Mouse (Mus musculus): ENCODE results near the gene 4921536K21Rik. TPM values are rescaled to one million over a fixed set of nuclear protein-coding genes. Genes with fewer than 3 reads are reported as not detected.

4921536K21Rik gene
- 0.21 and 0.31 TPM in 2 replicates for polyA plus RNA-seq (2012; ENCODE audit: insufficient read depth, insufficient read length, missing spikeins)

DNA sequence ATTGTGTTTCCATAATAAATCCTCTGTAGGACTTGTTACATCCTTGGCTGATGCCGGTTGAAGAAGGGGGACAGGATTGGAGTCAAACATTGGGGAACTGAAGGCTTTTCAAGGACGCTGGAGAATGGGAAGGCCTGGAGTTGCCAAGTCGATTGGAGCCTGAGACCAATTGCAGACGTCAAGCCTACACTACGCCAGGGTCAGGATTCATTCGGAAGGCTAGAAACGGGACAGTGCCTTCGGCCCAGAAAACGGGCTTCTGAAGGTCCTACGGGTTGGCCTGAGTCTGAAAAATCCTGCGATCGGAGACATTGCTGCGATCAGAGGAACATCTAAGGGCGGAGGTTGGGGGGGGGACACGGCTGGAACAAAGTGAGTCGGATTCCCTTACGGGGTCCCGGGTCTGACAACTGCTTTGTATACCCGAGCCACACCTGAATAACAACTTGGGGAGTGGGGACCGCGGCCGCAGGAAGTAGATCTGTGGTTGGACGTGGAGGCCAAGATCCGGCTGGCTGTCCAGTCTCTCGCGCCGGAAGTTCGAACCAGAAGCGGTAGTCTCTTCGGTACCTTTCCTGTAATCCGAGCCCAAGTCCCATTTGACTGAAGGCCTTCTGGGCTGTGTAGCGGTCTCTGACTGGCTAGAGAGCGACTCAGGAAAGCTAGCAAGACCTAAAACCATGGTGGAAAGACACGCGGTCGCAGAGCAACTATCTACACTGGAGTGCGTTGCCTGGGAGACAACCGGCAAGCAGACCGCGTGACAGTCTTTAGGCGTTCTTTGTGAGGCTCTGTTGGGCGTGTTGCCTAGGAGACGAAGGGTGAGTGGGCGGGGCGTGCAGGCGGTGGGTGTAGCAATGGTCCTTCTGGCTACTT, at the start of gene 4921536K21Rik, which contains the start of gene Dusp18:
4921536K21Rik (minus strand) TSS at position 693 of the 876 bp plus-strand sequence.
Dusp18 (plus strand) TSS at position 835 of the 876 bp plus-strand sequence.
- Histone ChIP-seq H3K27ac (ENCODE audit: insufficient read depth, low read depth, low read length) (peak within 1 kb of the TSS; percentile 5; the same call in 1 of the 2 replicates), H3K4me1 (ENCODE audit: control insufficient read depth, insufficient read depth, low read length) (peaks cover 31% of the 10 kb centered on the region), H3K4me3 (ENCODE audit: insufficient read depth, low read length) (peak within 1 kb of the TSS; percentile 61)
- TF ChIP-seq POLR2A (IDR thresholded peaks at IDR 0.05; ENCODE audit: borderline replicate concordance, low read depth, low read length), result no peak
- no peak for TF ChIP-seq CTCF (IDR thresholded peaks at IDR 0.05; ENCODE audit: low read depth, low read length)

DNA sequence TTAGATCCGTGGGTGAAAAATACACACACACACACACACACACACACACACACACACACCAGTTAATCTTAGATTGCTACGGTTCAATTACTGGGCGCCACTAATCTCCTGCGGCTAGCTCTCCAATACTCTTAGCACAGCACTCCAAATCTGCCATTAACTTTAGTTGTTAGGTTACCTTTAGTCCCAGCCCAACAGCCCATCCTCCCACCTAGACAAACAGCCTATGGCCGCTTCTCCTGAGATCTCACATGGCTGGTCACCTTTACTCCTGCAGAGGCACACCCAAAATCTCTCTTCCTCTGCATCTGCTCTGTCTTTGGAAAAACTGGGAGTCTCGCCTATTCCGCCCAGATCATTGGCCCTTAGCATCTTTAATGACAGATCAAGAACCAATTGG, 46.5 kb upstream of the 4921536K21Rik start:
- no peak overlapping the region for H3K4me3 ChIP-seq (ENCODE audit: insufficient read depth, low read length)
- H3K4me1 ChIP-seq (ENCODE audit: control insufficient read depth, insufficient read depth, low read length), result no peaks in the 10 kb centered on the region
- no peak overlapping the region for H3K27ac ChIP-seq (ENCODE audit: insufficient read depth, low read depth, low read length)
- TF ChIP-seq POLR2A (IDR thresholded peaks at IDR 0.05; ENCODE audit: borderline replicate concordance, low read depth, low read length), result no peak
- no peak for TF ChIP-seq CTCF (IDR thresholded peaks at IDR 0.05; ENCODE audit: low read depth, low read length)

DNA sequence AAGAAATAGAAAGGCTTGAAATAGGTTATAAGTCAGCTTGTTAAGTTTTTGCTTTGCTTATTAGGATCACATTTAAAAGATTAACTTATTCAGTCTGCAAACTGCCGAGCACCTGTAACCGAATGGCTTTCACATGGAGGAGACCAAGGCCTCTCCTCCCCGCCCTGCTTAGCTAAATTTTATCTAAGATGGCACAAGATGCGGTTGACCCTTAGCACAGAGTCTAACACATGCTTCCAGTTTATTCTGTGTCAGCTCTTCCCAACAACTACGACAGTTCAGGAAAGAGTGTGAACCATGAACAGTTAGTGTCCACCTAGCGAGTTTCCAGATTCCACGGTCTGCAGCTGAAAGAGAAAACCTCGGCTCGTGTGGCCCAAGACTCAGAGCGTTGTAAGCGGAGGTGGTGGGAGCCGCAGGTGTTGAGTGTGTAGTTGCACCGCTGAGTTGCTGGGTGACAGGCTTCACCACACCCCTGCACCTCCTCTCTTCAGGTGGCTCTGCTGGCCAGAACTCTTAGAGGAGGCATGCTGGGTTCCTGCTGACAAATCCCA, 42.5 kb upstream of the 4921536K21Rik start:
- TF ChIP-seq POLR2A (IDR thresholded peaks at IDR 0.05; ENCODE audit: borderline replicate concordance, low read depth, low read length), result no peak
- no peak for TF ChIP-seq CTCF (IDR thresholded peaks at IDR 0.05; ENCODE audit: low read depth, low read length)
- H3K4me3 ChIP-seq (ENCODE audit: insufficient read depth, low read length), result no peak overlapping the region
- no peak overlapping the region for H3K27ac ChIP-seq (ENCODE audit: insufficient read depth, low read depth, low read length)
- H3K4me1 ChIP-seq (ENCODE audit: control insufficient read depth, insufficient read depth, low read length), result 0 out of 2 replicates have a peak, but pooled peaks cover 2% of the 10 kb centered on the region

DNA sequence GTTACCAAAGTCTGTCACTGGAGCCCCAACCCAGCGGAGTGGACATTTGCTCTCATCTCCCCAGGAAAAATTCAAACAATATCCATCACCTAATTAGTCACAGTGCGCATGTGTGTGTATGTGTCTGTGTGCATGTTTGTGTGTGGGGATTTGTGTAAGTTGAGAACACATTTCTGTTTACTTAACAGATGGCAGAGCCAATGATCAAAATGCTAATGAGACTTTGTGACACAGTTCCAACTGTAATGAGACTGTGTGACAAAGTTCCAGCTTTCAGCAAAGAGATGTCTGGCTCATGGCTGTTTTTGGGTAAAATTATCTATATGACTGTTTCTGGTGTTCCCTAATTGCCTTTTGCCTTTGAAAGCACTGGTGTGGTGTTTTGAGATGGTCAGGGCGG, 41.4 kb upstream of the 4921536K21Rik start:
- TF ChIP-seq CTCF (IDR thresholded peaks at IDR 0.05; ENCODE audit: low read depth, low read length) (no peak), POLR2A (IDR thresholded peaks at IDR 0.05; ENCODE audit: borderline replicate concordance, low read depth, low read length) (no peak)
- H3K4me3 ChIP-seq (ENCODE audit: insufficient read depth, low read length), result no peak overlapping the region
- H3K4me1 ChIP-seq (ENCODE audit: control insufficient read depth, insufficient read depth, low read length), result 0 out of 2 replicates have a peak, but pooled peaks cover 4% of the 10 kb centered on the region
- no peak overlapping the region for H3K27ac ChIP-seq (ENCODE audit: insufficient read depth, low read depth, low read length)

DNA sequence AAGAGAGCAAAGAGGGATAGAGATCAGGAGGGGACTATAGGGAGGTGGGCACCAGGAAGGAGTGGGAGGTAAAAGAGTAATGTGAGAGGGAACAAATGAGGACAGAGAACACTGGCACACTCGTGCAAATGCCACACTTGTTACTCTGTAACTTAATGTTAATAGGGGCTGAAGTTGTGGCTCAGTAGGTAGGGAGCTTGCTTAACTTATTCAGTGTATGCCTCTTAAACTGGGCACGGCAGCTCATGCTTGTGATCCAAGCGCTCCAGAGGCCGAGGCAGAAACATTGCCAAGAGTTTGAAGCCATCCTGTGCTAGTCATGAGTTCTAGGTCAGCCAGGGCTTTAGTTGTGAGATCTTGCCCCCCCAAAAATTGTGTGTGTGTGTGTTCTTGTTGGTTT, 40.2 kb upstream of the 4921536K21Rik start:
- Histone ChIP-seq H3K27ac (ENCODE audit: insufficient read depth, low read depth, low read length) (no peak overlapping the region), H3K4me3 (ENCODE audit: insufficient read depth, low read length) (no peak overlapping the region), H3K4me1 (ENCODE audit: control insufficient read depth, insufficient read depth, low read length) (peaks cover 13% of the 10 kb centered on the region)
- TF ChIP-seq POLR2A (IDR thresholded peaks at IDR 0.05; ENCODE audit: borderline replicate concordance, low read depth, low read length), result no peak
- TF ChIP-seq CTCF (IDR thresholded peaks at IDR 0.05; ENCODE audit: low read depth, low read length), result no peak

DNA sequence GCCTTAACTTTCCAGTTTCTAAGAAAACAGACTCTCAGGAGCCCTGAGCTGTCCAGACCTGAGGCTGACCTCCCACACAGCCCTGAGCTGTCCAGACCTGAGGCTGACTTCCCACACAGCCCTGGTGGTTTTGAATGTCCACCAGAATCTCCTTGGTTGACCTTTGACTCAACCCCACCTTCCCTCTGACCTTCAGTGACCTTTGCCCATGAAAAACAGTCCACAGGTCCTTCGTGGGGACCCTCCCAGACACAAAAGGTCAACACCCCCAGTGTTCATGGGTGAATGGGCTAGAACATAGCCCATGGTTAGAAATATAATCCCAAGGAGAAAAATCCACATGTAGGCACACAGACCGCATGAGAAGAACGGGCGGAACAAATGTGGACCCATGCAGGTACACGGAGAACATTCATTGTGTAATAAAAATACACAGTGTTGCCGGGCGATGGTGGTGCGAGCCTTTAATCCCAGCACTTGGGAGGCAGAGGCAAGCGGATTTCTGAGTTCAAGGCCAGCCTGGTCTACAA, 38.9 kb upstream of the 4921536K21Rik start:
- Histone ChIP-seq H3K4me1 (ENCODE audit: control insufficient read depth, insufficient read depth, low read length) (peaks cover 21% of the 10 kb centered on the region), H3K27ac (ENCODE audit: insufficient read depth, low read depth, low read length) (no peak overlapping the region), H3K4me3 (ENCODE audit: insufficient read depth, low read length) (no peak overlapping the region)
- no peak for TF ChIP-seq CTCF (IDR thresholded peaks at IDR 0.05; ENCODE audit: low read depth, low read length)
- TF ChIP-seq POLR2A (IDR thresholded peaks at IDR 0.05; ENCODE audit: borderline replicate concordance, low read depth, low read length), result no peak

DNA sequence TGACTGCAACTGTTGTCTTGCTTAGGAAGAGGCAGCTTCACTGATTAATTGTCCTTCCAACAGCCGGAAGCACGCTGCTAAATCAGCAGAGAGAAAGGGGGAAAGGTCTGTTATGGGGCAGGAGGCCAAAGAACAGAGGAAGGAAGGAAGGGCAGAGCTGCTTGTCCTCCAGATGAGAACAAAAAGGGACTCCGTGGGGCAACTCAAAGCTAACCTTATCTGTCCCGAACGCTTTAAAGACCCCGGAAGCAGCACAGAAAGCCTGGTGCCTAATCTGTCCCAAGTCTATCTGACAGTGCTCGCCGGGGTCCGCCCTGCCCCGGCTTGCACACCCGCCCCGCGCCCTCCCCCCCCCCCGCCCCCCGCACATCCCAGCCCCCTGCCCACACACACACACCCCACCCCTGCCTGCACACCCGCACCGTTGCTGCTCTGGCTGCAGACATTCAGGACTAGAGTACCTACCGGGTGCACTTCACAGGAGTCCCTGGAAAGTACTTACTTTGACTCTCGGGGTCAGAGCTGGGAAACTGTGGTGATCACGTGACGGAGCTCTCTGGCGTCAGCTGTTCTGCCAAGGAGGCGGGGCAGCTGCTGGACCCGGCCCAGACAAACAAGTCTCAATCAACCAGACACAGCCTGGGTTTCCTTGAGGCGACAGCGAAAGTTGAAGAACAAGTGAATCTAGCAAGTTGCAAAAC, 36.8 kb upstream of the 4921536K21Rik start, which contains the start of gene Tcn2:
Tcn2 (minus strand) TSS at position 649 of the 701 bp plus-strand sequence.
- Histone ChIP-seq H3K27ac (ENCODE audit: insufficient read depth, low read depth, low read length) (peak within 1 kb of the TSS; percentile 33; the same call in 1 of the 2 replicates), H3K4me3 (ENCODE audit: insufficient read depth, low read length) (peak within 1 kb of the TSS; percentile 63), H3K4me1 (ENCODE audit: control insufficient read depth, insufficient read depth, low read length) (peaks cover 21% of the 10 kb centered on the region)
- TF ChIP-seq CTCF (IDR thresholded peaks at IDR 0.05; ENCODE audit: low read depth, low read length) (no peak), POLR2A (IDR thresholded peaks at IDR 0.05; ENCODE audit: borderline replicate concordance, low read depth, low read length) (no peak)

DNA sequence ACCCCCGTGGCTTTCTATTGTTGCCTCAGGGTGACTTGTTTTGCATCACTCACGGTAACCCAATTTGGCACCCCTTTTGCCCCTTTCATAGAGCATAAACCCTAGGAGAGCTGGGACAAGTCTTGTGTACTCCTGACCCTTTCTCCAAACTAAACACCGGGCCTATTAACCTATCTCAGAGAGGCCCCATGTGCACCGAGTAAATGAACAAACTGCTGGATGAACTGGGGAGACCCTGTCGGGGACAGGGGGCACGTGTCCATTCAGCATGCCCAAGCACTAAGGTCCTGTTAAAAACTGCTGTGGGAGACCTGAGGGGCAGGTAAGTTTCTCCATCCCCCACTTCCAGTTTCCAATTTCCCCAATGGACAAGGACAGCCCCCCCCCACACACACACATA, 36.0 kb upstream of the 4921536K21Rik start:
- Histone ChIP-seq H3K27ac (ENCODE audit: insufficient read depth, low read depth, low read length) (no peak overlapping the region), H3K4me3 (ENCODE audit: insufficient read depth, low read length) (peak overlapping the region; percentile 63; the same call in 1 of the 2 replicates), H3K4me1 (ENCODE audit: control insufficient read depth, insufficient read depth, low read length) (peaks cover 21% of the 10 kb centered on the region)
- TF ChIP-seq CTCF (IDR thresholded peaks at IDR 0.05; ENCODE audit: low read depth, low read length) (no peak), POLR2A (IDR thresholded peaks at IDR 0.05; ENCODE audit: borderline replicate concordance, low read depth, low read length) (no peak)

DNA sequence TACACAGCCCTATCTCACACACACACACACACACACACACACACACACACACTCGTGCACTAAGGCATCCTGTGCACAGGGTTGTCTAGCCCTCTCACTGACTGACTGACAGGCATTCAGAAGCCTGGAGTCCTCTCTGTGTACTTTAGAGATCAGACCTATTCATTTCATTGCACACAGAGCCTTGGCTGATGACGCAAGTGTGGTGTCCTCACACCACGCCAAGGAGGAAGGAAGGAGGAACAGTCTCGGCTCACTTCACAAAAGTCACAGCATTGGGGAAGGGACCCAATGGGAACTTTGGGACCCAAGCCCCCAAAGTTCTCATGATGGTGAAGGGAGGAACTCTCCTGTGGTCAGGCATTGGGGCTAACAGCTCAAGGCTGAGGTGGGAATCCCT, 35.1 kb upstream of the 4921536K21Rik start:
- TF ChIP-seq POLR2A (IDR thresholded peaks at IDR 0.05; ENCODE audit: borderline replicate concordance, low read depth, low read length) (no peak), CTCF (IDR thresholded peaks at IDR 0.05; ENCODE audit: low read depth, low read length) (no peak)
- no peak overlapping the region for H3K4me3 ChIP-seq (ENCODE audit: insufficient read depth, low read length)
- no peak overlapping the region; the same call in 1 of the 2 replicates for H3K27ac ChIP-seq (ENCODE audit: insufficient read depth, low read depth, low read length)
- H3K4me1 ChIP-seq (ENCODE audit: control insufficient read depth, insufficient read depth, low read length), result peaks cover 21% of the 10 kb centered on the region
